Mouse (Mus musculus): ENCODE measurements at regions not wholly inside any gene's neighbourhood (a gene's known extent, or its start where the extent isn't known, plus 50 kb on each side); places are given as distances from the start of the nearest gene placed in this dataset.

- H3K4me1 ChIP-seq (ENCODE audit: insufficient read depth) = peaks cover 9% of the 10 kb centered on the region; the same call in 1 of the 2 replicates
- H3K9me3 ChIP-seq (ENCODE audit: low read length) = no peaks in the 10 kb centered on the region
- H3K36me3 ChIP-seq (ENCODE audit: insufficient read depth) = no peaks in the 10 kb centered on the region
- no peak for TF ChIP-seq CTCF (IDR thresholded peaks at IDR 0.05; ENCODE audit: low read depth)
- no peak overlapping the region for H3K4me2 ChIP-seq (ENCODE audit: low read depth)
- WGBS = 5% methylated on average over 2 of the region's 2 CpGs
- H3K4me3 ChIP-seq (ENCODE audit: low read depth, low read length) = no peak overlapping the region
- ATAC-seq (peak; percentile 39), DNase-seq (peak; percentile 25)
- no peak overlapping the region for H3K9ac ChIP-seq
- H3K27ac ChIP-seq (ENCODE audit: low read depth, low read length) = no peak overlapping the region
- peaks cover 6% of the 10 kb centered on the region for H3K27me3 ChIP-seq (ENCODE audit: insufficient read depth, low read length)
Observed at GRCm38 (mm10) chr16:57858151-57858764, 103.7 kb upstream of the Col8a1 start.

- 6% methylated on average over 7 of the region's 7 CpGs for WGBS
- DNase-seq (peak; percentile 68), ATAC-seq (peak; percentile 85)
- H3K4me3 ChIP-seq (ENCODE audit: low read depth, low read length) = no peak overlapping the region
- H3K4me1 ChIP-seq (ENCODE audit: insufficient read depth) = peaks cover 9% of the 10 kb centered on the region; the same call in 1 of the 2 replicates
- H3K36me3 ChIP-seq (ENCODE audit: insufficient read depth) = no peaks in the 10 kb centered on the region
- H3K4me2 ChIP-seq (ENCODE audit: low read depth) = no peak overlapping the region
- no peaks in the 10 kb centered on the region for H3K9me3 ChIP-seq (ENCODE audit: low read length)
- H3K9ac ChIP-seq = no peak overlapping the region
- no peak for TF ChIP-seq CTCF (IDR thresholded peaks at IDR 0.05; ENCODE audit: low read depth)
- no peak overlapping the region for H3K27ac ChIP-seq (ENCODE audit: low read depth, low read length)
- H3K27me3 ChIP-seq (ENCODE audit: insufficient read depth, low read length) = peaks cover 6% of the 10 kb centered on the region
Observed at GRCm38 (mm10) chr16:57858765-57859201, 104.2 kb upstream of the Col8a1 start.

- Histone ChIP-seq H3K36me3 (ENCODE audit: insufficient read depth) (no peaks in the 10 kb centered on the region), H3K9me3 (ENCODE audit: low read length) (no peaks in the 10 kb centered on the region), H3K27me3 (ENCODE audit: insufficient read depth, low read length) (no peaks in the 10 kb centered on the region), H3K9ac (no peak overlapping the region), H3K4me3 (ENCODE audit: low read depth, low read length) (no peak overlapping the region), H3K4me2 (ENCODE audit: low read depth) (no peak overlapping the region), H3K4me1 (ENCODE audit: insufficient read depth) (peaks cover 5% of the 10 kb centered on the region; the same call in 1 of the 2 replicates), H3K27ac (ENCODE audit: low read depth, low read length) (no peak overlapping the region)
- WGBS = 74% methylated on average over 9 of the region's 9 CpGs
- DNase-seq (peak; percentile 56), ATAC-seq (peak; percentile 83)
- TF ChIP-seq CTCF (IDR thresholded peaks at IDR 0.05; ENCODE audit: low read depth) = no peak
Observed at GRCm38 (mm10) chr16:57863206-57863860, 108.8 kb upstream of the Col8a1 start.

- Histone ChIP-seq H3K27ac (ENCODE audit: low read depth, low read length) (no peak overlapping the region), H3K9me3 (ENCODE audit: low read length) (no peaks in the 10 kb centered on the region), H3K9ac (no peak overlapping the region), H3K4me3 (ENCODE audit: low read depth, low read length) (no peak overlapping the region), H3K36me3 (ENCODE audit: insufficient read depth) (no peaks in the 10 kb centered on the region), H3K4me2 (ENCODE audit: low read depth) (no peak overlapping the region), H3K4me1 (ENCODE audit: insufficient read depth) (no peaks in the 10 kb centered on the region), H3K27me3 (ENCODE audit: insufficient read depth, low read length) (no peaks in the 10 kb centered on the region)
- ATAC-seq (no peak), DNase-seq (no peak)
- no peak for TF ChIP-seq CTCF (IDR thresholded peaks at IDR 0.05; ENCODE audit: low read depth)
- 95% methylated on average over 4 of the region's 4 CpGs for WGBS
Observed at GRCm38 (mm10) chr16:57876857-57877256, 122.3 kb upstream of the Col8a1 start.

GRCm38 (mm10) chr16:57881575-57882094, 127.1 kb upstream of the Col8a1 start:
- DNase-seq (no peak), ATAC-seq (no peak)
- Histone ChIP-seq H3K9ac (no peak overlapping the region), H3K27me3 (ENCODE audit: insufficient read depth, low read length) (no peaks in the 10 kb centered on the region), H3K4me3 (ENCODE audit: low read depth, low read length) (no peak overlapping the region), H3K4me1 (ENCODE audit: insufficient read depth) (no peaks in the 10 kb centered on the region), H3K9me3 (ENCODE audit: low read length) (no peaks in the 10 kb centered on the region), H3K36me3 (ENCODE audit: insufficient read depth) (no peaks in the 10 kb centered on the region), H3K4me2 (ENCODE audit: low read depth) (no peak overlapping the region), H3K27ac (ENCODE audit: low read depth, low read length) (no peak overlapping the region)
- WGBS = 80% methylated on average over 8 of the region's 8 CpGs
- no peak for TF ChIP-seq CTCF (IDR thresholded peaks at IDR 0.05; ENCODE audit: low read depth)

GRCm38 (mm10) chr16:57888138-57888537, 133.6 kb upstream of the Col8a1 start:
- no peak for DNase-seq
- Histone ChIP-seq H3K9ac (no peak overlapping the region), H3K27me3 (ENCODE audit: insufficient read depth, low read length) (no peaks in the 10 kb centered on the region), H3K4me1 (ENCODE audit: insufficient read depth) (0 out of 2 replicates have a peak, but pooled peaks cover 3% of the 10 kb centered on the region), H3K4me3 (ENCODE audit: low read depth, low read length) (no peak overlapping the region), H3K4me2 (ENCODE audit: low read depth) (no peak overlapping the region), H3K27ac (ENCODE audit: low read depth, low read length) (no peak overlapping the region), H3K36me3 (ENCODE audit: insufficient read depth) (no peaks in the 10 kb centered on the region), H3K9me3 (ENCODE audit: low read length) (no peaks in the 10 kb centered on the region)
- WGBS = 74% methylated on average over 2 of the region's 2 CpGs
- no peak for ATAC-seq
- no peak for TF ChIP-seq CTCF (IDR thresholded peaks at IDR 0.05; ENCODE audit: low read depth)

- H3K9ac ChIP-seq = no peak overlapping the region
- DNase-seq (no peak), ATAC-seq (no peak)
- no peaks in the 10 kb centered on the region for H3K9me3 ChIP-seq (ENCODE audit: low read length)
- no peak overlapping the region for H3K4me3 ChIP-seq (ENCODE audit: low read depth, low read length)
- no peak for TF ChIP-seq CTCF (IDR thresholded peaks at IDR 0.05; ENCODE audit: low read depth)
- 0 out of 2 replicates have a peak, but pooled peaks cover 3% of the 10 kb centered on the region for H3K4me1 ChIP-seq (ENCODE audit: insufficient read depth)
- 69% methylated on average over 2 of the region's 2 CpGs for WGBS
- no peak overlapping the region for H3K27ac ChIP-seq (ENCODE audit: low read depth, low read length)
- no peaks in the 10 kb centered on the region for H3K36me3 ChIP-seq (ENCODE audit: insufficient read depth)
- no peaks in the 10 kb centered on the region for H3K27me3 ChIP-seq (ENCODE audit: insufficient read depth, low read length)
- no peak overlapping the region for H3K4me2 ChIP-seq (ENCODE audit: low read depth)
Observed at GRCm38 (mm10) chr16:57888553-57888952, 134.0 kb upstream of the Col8a1 start.

All from forebrain, postnatal 0 days (tissue).